In the genomic region with DNA sequence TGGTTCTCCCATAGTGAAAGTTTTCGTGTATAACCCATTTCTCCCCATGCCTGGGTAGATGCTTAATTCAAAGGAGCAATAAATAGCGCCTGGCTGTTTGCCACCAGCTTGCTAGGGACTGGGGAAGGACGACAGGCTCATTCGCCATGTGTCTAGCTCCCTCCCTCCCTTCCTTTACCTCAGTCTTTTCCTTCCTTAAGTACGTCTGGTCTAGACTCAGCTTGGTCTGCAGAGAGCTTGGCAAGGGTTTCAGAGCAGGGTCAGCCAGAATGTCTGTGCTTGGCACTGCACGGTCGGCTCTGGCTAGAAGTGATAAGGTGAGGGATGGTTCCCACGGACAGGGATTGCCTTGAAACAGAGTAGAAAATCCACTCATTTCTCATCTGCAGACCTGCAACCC, we compare ENCODE assay signal across 7 mouse cellular contexts.
DNase-seq lines count a peak whose midpoint lies in the region; ATAC-seq and TF ChIP-seq lines count a peak whose summit lies in the region.

No protein-coding gene starts in this region.

- no peak for ATAC-seq in midbrain, embryonic 16.5 days

- no peak for DNase-seq in midbrain, embryonic 10.5 days (ENCODE audit: low spot score)
- peak; percentile 3 for DNase-seq in cerebellum, adult 11-12 months
- peak; percentile 9 for DNase-seq in gastrocnemius, postnatal 25 days
- DNase-seq in lung, postnatal 10 days, result peak; percentile 26
- DNase-seq in layer of hippocampus, adult 2 months (ENCODE audit: low spot score in 2 of 2), result no peak
- no peak for DNase-seq in spleen, adult 12 weeks (ENCODE audit: low spot score)

- no peak overlapping the region for H3K9ac ChIP-seq in midbrain, embryonic 16.5 days (ENCODE audit: low read depth, low read length)

- H3K9me3 ChIP-seq in midbrain, embryonic 10.5 days (replicated peaks), result no peaks in the 10 kb centered on the region
- 0 out of 2 replicates have a peak, but pooled peaks cover 4% of the 10 kb centered on the region for H3K9me3 ChIP-seq in midbrain, embryonic 16.5 days (replicated peaks; ENCODE audit: control insufficient read depth, low read length, poor library complexity, severe bottlenecking)

- WGBS in midbrain, embryonic 10.5 days, result 70% methylated on average over 8 of the region's 8 CpGs
- 43% methylated on average over 8 of the region's 8 CpGs for WGBS in midbrain, embryonic 16.5 days

- H3K27me3 ChIP-seq in midbrain, embryonic 10.5 days (ENCODE audit: low read depth, poor library complexity, severe bottlenecking), result no peaks in the 10 kb centered on the region
- H3K27me3 ChIP-seq in midbrain, embryonic 16.5 days (ENCODE audit: control insufficient read depth, insufficient read depth, low read depth, low read length), result no peaks in the 10 kb centered on the region

- no peak overlapping the region for H3K4me3 ChIP-seq in midbrain, embryonic 10.5 days
- H3K4me3 ChIP-seq in midbrain, embryonic 16.5 days (ENCODE audit: low read depth, low read length), result no peak overlapping the region
- no peak overlapping the region for H3K4me3 ChIP-seq in layer of hippocampus, adult 2 months

- H3K4me2 ChIP-seq in midbrain, embryonic 16.5 days (ENCODE audit: low read length), result no peak overlapping the region

- peaks cover 3% of the 10 kb centered on the region; the same call in 1 of the 2 replicates for H3K4me1 ChIP-seq in midbrain, embryonic 10.5 days
- H3K4me1 ChIP-seq in midbrain, embryonic 16.5 days (ENCODE audit: control insufficient read depth, insufficient read depth, low read length), result no peaks in the 10 kb centered on the region

- TF ChIP-seq CTCF in layer of hippocampus, adult 2 months (conservative IDR thresholded peaks at IDR 0.05), result no peak

- no peaks in the 10 kb centered on the region for H3K36me3 ChIP-seq in midbrain, embryonic 10.5 days
- H3K36me3 ChIP-seq in midbrain, embryonic 16.5 days (ENCODE audit: control insufficient read depth, insufficient read depth, low read length), result no peaks in the 10 kb centered on the region

- H3K27ac ChIP-seq in midbrain, embryonic 10.5 days (replicated peaks), result 0 out of 2 replicates have a peak overlapping the region, but pooled peaks have one; percentile 42
- H3K27ac ChIP-seq in midbrain, embryonic 16.5 days (ENCODE audit: low read length), result no peak overlapping the region
- no peak overlapping the region; the same call in 1 of the 2 replicates for H3K27ac ChIP-seq in layer of hippocampus, adult 2 months

Comparison
In these comparisons a context has a peak if more than half of its experiments do, and no peak if none do; other contexts are left out.
1. DNase-seq: peak in cerebellum, adult 11-12 months (single experiment), gastrocnemius, postnatal 25 days (single experiment) and lung, postnatal 10 days (single experiment); none in midbrain, embryonic 10.5 days (single experiment), layer of hippocampus, adult 2 months (0 of 2) and spleen, adult 12 weeks (single experiment).